In genomic region chr2:132957786-132958185, GRCm38 (mm10) we compare ENCODE assay signal across 14 mouse cellular contexts. TPM values are rescaled to one million over a fixed set of nuclear protein-coding genes. Genes with fewer than 3 reads are reported as not detected.
"Had no signal": no experiment of that assay in that cellular context is flagged by ENCODE, and none has a peak within 500 bp of the region (broad histone marks: within the 10 kb centered on the region; RNA-seq: fewer than 3 reads in every experiment).

No protein-coding gene starts in this region.

- H3K9ac ChIP-seq: limb, embryonic 15.5 days; liver, embryonic 12.5 days; lung, embryonic 14.5 days; neural tube, embryonic 15.5 days had no signal

- ATAC-seq: hindbrain, embryonic 16.5 days; liver, embryonic 12.5 days had no signal

- H3K27ac ChIP-seq: kidney, postnatal 0 days; layer of hippocampus, adult 2 months; limb, embryonic 15.5 days; liver, embryonic 12.5 days; midbrain, embryonic 10.5 days; neural tube, embryonic 15.5 days had no signal

- H3K9me3 ChIP-seq: limb, embryonic 15.5 days; liver, embryonic 12.5 days; midbrain, embryonic 10.5 days; neural tube, embryonic 15.5 days had no signal

- H3K27me3 ChIP-seq: limb, embryonic 15.5 days; liver, embryonic 12.5 days; neural tube, embryonic 15.5 days had no signal

- DNase-seq: lung, embryonic 14.5 days; lung, postnatal 10 days; lung, postnatal 4 days; midbrain, embryonic 14.5 days; right cerebral cortex, postnatal 14 days had no signal

- H3K36me3 ChIP-seq: limb, embryonic 15.5 days; liver, embryonic 12.5 days; midbrain, embryonic 10.5 days; neural tube, embryonic 15.5 days had no signal

- H3K4me3 ChIP-seq: layer of hippocampus, adult 2 months; limb, embryonic 15.5 days; liver, embryonic 12.5 days; midbrain, embryonic 10.5 days; myocyte; neural tube, embryonic 15.5 days had no signal

- H3K4me2 ChIP-seq: limb, embryonic 15.5 days; liver, embryonic 12.5 days; lung, embryonic 14.5 days; neural tube, embryonic 15.5 days had no signal

- H3K4me1 ChIP-seq: limb, embryonic 15.5 days; liver, embryonic 12.5 days; midbrain, embryonic 10.5 days; neural tube, embryonic 15.5 days had no signal

RNA-seq across cellular contexts. Expression of gene Fermt1, which starts 12.1 kb away (rescaled TPM):
- total RNA-seq: megakaryocyte, adult 5-6 weeks had no signal
- polyA plus RNA-seq: midbrain, embryonic 14.5 days; myocyte; neural tube, embryonic 15.5 days had no signal
